Mouse (Mus musculus) spleen, postnatal 14 days (tissue): ENCODE results near the gene Ppp6r3.
"Not testable (repeated sequence)": the region's sequence is repeated elsewhere in the genome, so short reads cannot be mapped to it uniquely, and the experiment has no call there.

Experiments
- DNase-seq, 2 experiments: peaks; one replicate each; pipeline ENCODE4 v3.0.0; 2021 to 2022; ENCODE audit warnings: low spot score in 2 of 2

Gene Ppp6r3

GRCm38 (mm10) chr19:3575276-3575631, 295 bp downstream of the Ppp6r3 start:
- DNase-seq, result no peak

- DNase-seq, result no peak
These were observed 905 bp downstream of the Ppp6r3 start for GRCm38 (mm10) chr19:3574593-3575094.

- DNase-seq, result no peak
These were observed 11.2 kb downstream of the Ppp6r3 start for GRCm38 (mm10) chr19:3564309-3564708.

- DNase-seq, result no peak
These were observed 12.8 kb downstream of the Ppp6r3 start for GRCm38 (mm10) chr19:3562752-3563151.

- DNase-seq, result no peak
These were observed 13.3 kb downstream of the Ppp6r3 start for GRCm38 (mm10) chr19:3562298-3562697.

- DNase-seq, result no peak
These were observed 19.3 kb downstream of the Ppp6r3 start for GRCm38 (mm10) chr19:3556169-3556827.

- DNase-seq, result no peak
These were observed 20.8 kb downstream of the Ppp6r3 start for GRCm38 (mm10) chr19:3554785-3555184.

GRCm38 (mm10) chr19:3551573-3552159, 23.9 kb downstream of the Ppp6r3 start:
- no peak for DNase-seq

- DNase-seq, result no peak
These were observed 25.4 kb downstream of the Ppp6r3 start for GRCm38 (mm10) chr19:3550101-3550500.

- no peak for DNase-seq
These were observed 26.3 kb downstream of the Ppp6r3 start for GRCm38 (mm10) chr19:3549263-3549662.

- DNase-seq, result no peak
These were observed 27.2 kb downstream of the Ppp6r3 start for GRCm38 (mm10) chr19:3548311-3548710.

- DNase-seq, result no peak
These were observed 30.6 kb downstream of the Ppp6r3 start for GRCm38 (mm10) chr19:3544995-3545394.

GRCm38 (mm10) chr19:3542591-3542990, 33.0 kb downstream of the Ppp6r3 start:
- DNase-seq, result no peak

- no peak for DNase-seq
These were observed 34.6 kb downstream of the Ppp6r3 start for GRCm38 (mm10) chr19:3540997-3541396.

GRCm38 (mm10) chr19:3540254-3540653, 35.3 kb downstream of the Ppp6r3 start:
- DNase-seq, result no peak

GRCm38 (mm10) chr19:3539456-3539855, 36.1 kb downstream of the Ppp6r3 start:
- no peak for DNase-seq

GRCm38 (mm10) chr19:3537658-3538057, 37.9 kb downstream of the Ppp6r3 start:
- no peak for DNase-seq

GRCm38 (mm10) chr19:3534945-3535344, 40.6 kb downstream of the Ppp6r3 start:
- DNase-seq, result no peak

- not testable (repeated sequence) for DNase-seq
These were observed 42.1 kb downstream of the Ppp6r3 start for GRCm38 (mm10) chr19:3533266-3533966.

GRCm38 (mm10) chr19:3532717-3533260, 42.8 kb downstream of the Ppp6r3 start:
- no peak for DNase-seq

GRCm38 (mm10) chr19:3529781-3530180, 45.8 kb downstream of the Ppp6r3 start:
- no peak for DNase-seq

- DNase-seq, result no peak
These were observed 46.9 kb downstream of the Ppp6r3 start for GRCm38 (mm10) chr19:3528646-3529045.

GRCm38 (mm10) chr19:3527531-3527930, 48.0 kb downstream of the Ppp6r3 start:
- no peak for DNase-seq
